ENCODE assay signal across 29 mouse cellular contexts in the genomic region with DNA sequence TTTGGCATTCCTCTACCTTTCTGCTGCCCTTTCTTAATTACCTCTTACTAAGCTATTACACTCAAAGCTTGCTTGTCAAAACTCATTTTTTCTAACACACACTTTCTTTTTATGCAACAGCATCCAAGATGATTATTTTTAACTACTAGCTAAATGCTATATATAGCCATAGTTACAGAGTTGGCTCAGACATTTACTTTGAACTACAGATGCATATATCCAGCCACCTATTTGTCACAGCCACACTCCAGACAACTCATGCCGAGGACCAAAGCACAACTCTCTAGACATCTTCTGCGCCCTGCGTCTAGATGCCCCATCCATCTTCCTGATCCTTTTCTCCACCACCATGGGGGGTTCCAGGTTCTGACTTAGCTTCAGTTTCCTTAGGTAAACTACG. TPM values are rescaled to one million over a fixed set of nuclear protein-coding genes. Genes with fewer than 3 reads are reported as not detected.
"Had no signal": no experiment of that assay in that cellular context is flagged by ENCODE, and none has a peak within 500 bp of the region (broad histone marks: within the 10 kb centered on the region; RNA-seq: fewer than 3 reads in every experiment).

No protein-coding gene starts in this region.

- H3K27me3 ChIP-seq: heart, embryonic 13.5 days; heart, embryonic 15.5 days; hindbrain, embryonic 13.5 days; hindbrain, embryonic 15.5 days; kidney, embryonic 15.5 days; limb, embryonic 13.5 days; limb, embryonic 15.5 days; liver, embryonic 12.5 days had no signal

- H3K9me3 ChIP-seq: heart, embryonic 13.5 days; heart, embryonic 15.5 days; hindbrain, embryonic 13.5 days; hindbrain, embryonic 15.5 days; kidney, embryonic 15.5 days; limb, embryonic 13.5 days; limb, embryonic 15.5 days; liver, embryonic 12.5 days had no signal

- H3K27ac ChIP-seq: heart, adult 2 months; heart, embryonic 13.5 days; heart, embryonic 15.5 days; hindbrain, embryonic 13.5 days; hindbrain, embryonic 15.5 days; hindbrain, postnatal 0 days; kidney, embryonic 15.5 days; kidney, postnatal 0 days; limb, embryonic 13.5 days; limb, embryonic 15.5 days; liver, embryonic 12.5 days; liver, embryonic 14.5 days had no signal

- H3K36me3 ChIP-seq: heart, embryonic 13.5 days; heart, embryonic 15.5 days; hindbrain, embryonic 13.5 days; hindbrain, embryonic 15.5 days; kidney, embryonic 15.5 days; limb, embryonic 13.5 days; limb, embryonic 15.5 days; liver, embryonic 12.5 days had no signal

- H3K9ac ChIP-seq: heart, embryonic 13.5 days; heart, embryonic 15.5 days; hindbrain, embryonic 13.5 days; hindbrain, embryonic 15.5 days; kidney, embryonic 15.5 days; limb, embryonic 13.5 days; limb, embryonic 15.5 days; liver, embryonic 12.5 days; liver, embryonic 14.5 days had no signal

- H3K4me1 ChIP-seq: heart, embryonic 15.5 days; hindbrain, embryonic 13.5 days; hindbrain, embryonic 15.5 days; kidney, embryonic 15.5 days; limb, embryonic 13.5 days; limb, embryonic 15.5 days; liver, embryonic 12.5 days had no signal

- H3K4me2 ChIP-seq: heart, embryonic 11.5 days; heart, embryonic 13.5 days; heart, embryonic 15.5 days; hindbrain, embryonic 13.5 days; hindbrain, embryonic 15.5 days; kidney, embryonic 15.5 days; limb, embryonic 13.5 days; limb, embryonic 15.5 days; liver, embryonic 12.5 days had no signal

- DNase-seq: gastrocnemius, postnatal 14 days; gastrocnemius, postnatal 36 days; heart, adult 11 months; heart, adult 2 months; heart, postnatal 14 days; heart, postnatal 36 days; kidney, adult 11 months; kidney, adult 2 months; kidney, adult 9 months; kidney, postnatal 14 days; kidney, postnatal 36 days; layer of hippocampus, adult 9-11 months; layer of hippocampus, postnatal 36 days; left cerebral cortex, postnatal 4 days had no signal

- H3K4me3 ChIP-seq: heart, adult 2 months; heart, embryonic 13.5 days; heart, embryonic 15.5 days; hindbrain, embryonic 13.5 days; hindbrain, embryonic 15.5 days; kidney, embryonic 15.5 days; limb, embryonic 13.5 days; limb, embryonic 15.5 days; liver, embryonic 12.5 days had no signal

- ATAC-seq: hindbrain, postnatal 0 days; intestine, embryonic 16.5 days; liver, embryonic 12.5 days had no signal

RNA-seq across cellular contexts. Expression of a gene that starts 33.2 kb away (rescaled TPM):
- total RNA-seq: hematopoietic stem cell, adult 5-6 weeks had no signal
- polyA plus RNA-seq: liver, adult 2 months had no signal
